Mouse (Mus musculus) MEL (cell line): ENCODE data around the gene Tmem198. TPM values are rescaled to one million over a fixed set of nuclear protein-coding genes. Genes with fewer than 3 reads are reported as not detected.

ENCODE experiments used
- DNase-seq: peaks from one replicate; pipeline ENCODE4 v3.0.0; 2011; ENCODE audit warnings: low read depth, low spot score
- H3K27ac ChIP-seq: 2 replicates; pipeline ENCODE4 v1.5.1; 2012; ENCODE audit warnings: low read depth, mild to moderate bottlenecking, control low read depth, low read length, moderate library complexity; ENCODE audit not compliant: control insufficient read depth
- H3K27me3 ChIP-seq, 2 experiments: fragments of 150-350 bp in 1 of 2; sonication (generic) in 1 of 2; 2 replicates each; pipeline ENCODE4 v1.6.1; 2012; ENCODE audit warnings: low read length in 2 of 2, mild to moderate bottlenecking in 2 of 2, improper control_type of control experiment in 1 of 2, moderate library complexity in 1 of 2; ENCODE audit not compliant: insufficient read depth in 2 of 2, control insufficient read depth in 1 of 2
- H3K36me3 ChIP-seq, 2 experiments: 2 replicates each; pipeline ENCODE4 v1.6.1; 2012 to 2014; ENCODE audit warnings: low read length in 2 of 2, improper control_type of control experiment in 1 of 2, inconsistent platforms in 1 of 2, mild to moderate bottlenecking in 1 of 2; ENCODE audit not compliant: insufficient read depth in 2 of 2, control insufficient read depth in 1 of 2
- H3K4me1 ChIP-seq, 2 experiments: fragments of 150-350 bp in 1 of 2; sonication (generic) in 1 of 2; 2 replicates each; pipeline ENCODE4 v1.6.1; 2012; ENCODE audit warnings: low read length in 2 of 2, improper control_type of control experiment in 1 of 2, mild to moderate bottlenecking in 1 of 2; ENCODE audit not compliant: insufficient read depth in 2 of 2, control insufficient read depth in 1 of 2
- H3K4me3 ChIP-seq, 2 experiments: fragments of 150-350 bp in 1 of 2; sonication (generic) in 1 of 2; 2 replicates each; pipeline ENCODE4 v1.5.1; 2012; ENCODE audit warnings: low read depth in 2 of 2, low read length in 2 of 2, mild to moderate bottlenecking in 2 of 2, moderate library complexity in 2 of 2, control low read depth in 1 of 2, improper control_type of control experiment in 1 of 2; ENCODE audit not compliant: control insufficient read depth in 1 of 2, insufficient read depth in 1 of 2
- H3K79me2 ChIP-seq: 2 replicates; pipeline ENCODE4 v1.6.1; 2012; ENCODE audit warnings: mild to moderate bottlenecking, low read length, moderate library complexity; ENCODE audit not compliant: control insufficient read depth, poor library complexity, insufficient read depth
- H3K9ac ChIP-seq: 2 replicates; pipeline ENCODE4 v1.6.1; 2012; ENCODE audit warnings: low read depth, mild to moderate bottlenecking, control low read depth, low read length, moderate library complexity; ENCODE audit not compliant: control insufficient read depth, poor library complexity, severe bottlenecking
- H3K9me3 ChIP-seq: fragments of 150-350 bp; sonication (generic); replicated peaks from 2 replicates; pipeline ENCODE4 v1.6.1; 2012; ENCODE audit warnings: mild to moderate bottlenecking, low read length, improper control_type of control experiment, moderate library complexity; ENCODE audit not compliant: insufficient read depth
- CTCF ChIP-seq, 3 experiments: IDR thresholded peaks in 2 of 3; conservative IDR thresholded peaks in 1 of 3; 2 replicates each; pipeline ENCODE4 v1.5.1; 2011 to 2012; ENCODE audit warnings: low read length in 3 of 3, low read depth in 2 of 3, mild to moderate bottlenecking in 2 of 3, improper control_type of control experiment in 1 of 3, inconsistent platforms in 1 of 3, mixed read lengths in 1 of 3, moderate library complexity in 1 of 3; ENCODE audit not compliant: control insufficient read depth in 1 of 3, insufficient read depth in 1 of 3, poor library complexity in 1 of 3, severe bottlenecking in 1 of 3
- EP300 ChIP-seq, 2 experiments: IDR thresholded peaks; 2 replicates each; pipeline ENCODE4 v1.6.1; 2011; ENCODE audit warnings: improper control_type of control experiment in 2 of 2, low read length in 2 of 2, low read depth in 1 of 2, mild to moderate bottlenecking in 1 of 2
- ETS1 ChIP-seq: IDR thresholded peaks from 2 replicates; pipeline ENCODE4 v1.6.1; 2012; ENCODE audit warnings: low read depth, mild to moderate bottlenecking, inconsistent platforms, low read length, improper control_type of control experiment, moderate library complexity
- GATA1 ChIP-seq: IDR thresholded peaks from 2 replicates; pipeline ENCODE4 v1.6.1; 2011; ENCODE audit warnings: low read depth, low read length, improper control_type of control experiment
- JUND ChIP-seq: IDR thresholded peaks from 2 replicates; pipeline ENCODE4 v1.6.1; 2011; ENCODE audit warnings: low read depth, mild to moderate bottlenecking, improper control_type of control experiment, low read length
- MAZ ChIP-seq: IDR thresholded peaks from 2 replicates; pipeline ENCODE4 v1.6.1; 2012; ENCODE audit warnings: low read depth, mild to moderate bottlenecking, inconsistent platforms, low read length, improper control_type of control experiment
- MYC ChIP-seq: IDR thresholded peaks from 2 replicates; pipeline ENCODE4 v1.6.1; 2011; ENCODE audit warnings: low read depth, mild to moderate bottlenecking, low read length, improper control_type of control experiment, moderate library complexity
- POLR2A ChIP-seq, 2 experiments: IDR thresholded peaks; 2 replicates each; pipeline ENCODE4 v1.6.1; 2011 to 2012; ENCODE audit warnings: low read length in 2 of 2, mild to moderate bottlenecking in 2 of 2, control low read depth in 1 of 2, improper control_type of control experiment in 1 of 2, low read depth in 1 of 2, moderate library complexity in 1 of 2; ENCODE audit not compliant: control insufficient read depth in 1 of 2, insufficient read depth in 1 of 2, poor library complexity in 1 of 2
- RAD21 ChIP-seq: IDR thresholded peaks from 2 replicates; pipeline ENCODE4 v1.6.1; 2011; ENCODE audit warnings: mild to moderate bottlenecking, low read depth, low read length, improper control_type of control experiment
- RCOR1 ChIP-seq: IDR thresholded peaks from 2 replicates; pipeline ENCODE4 v1.6.1; 2012; ENCODE audit warnings: low read depth, mild to moderate bottlenecking, inconsistent platforms, low read length, improper control_type of control experiment
- SIN3A ChIP-seq: IDR thresholded peaks from 2 replicates; pipeline ENCODE4 v1.6.1; 2012; ENCODE audit warnings: low read length, improper control_type of control experiment, inconsistent platforms
- SMC3 ChIP-seq: IDR thresholded peaks from 2 replicates; pipeline ENCODE4 v1.6.1; 2011; ENCODE audit warnings: low read depth, low read length, improper control_type of control experiment
- TAL1 ChIP-seq: IDR thresholded peaks from 2 replicates; pipeline ENCODE4 v1.6.1; 2012; ENCODE audit warnings: mild to moderate bottlenecking, inconsistent platforms, low read length, moderate library complexity, mixed read lengths
- TBP ChIP-seq: IDR thresholded peaks from 2 replicates; pipeline ENCODE4 v1.8.0; 2011; ENCODE audit warnings: low read depth, low read length, improper control_type of control experiment
- TCF12 ChIP-seq: IDR thresholded peaks from 2 replicates; pipeline ENCODE4 v1.6.1; 2014; ENCODE audit warnings: low read depth, mild to moderate bottlenecking, inconsistent platforms, low read length, improper control_type of control experiment, moderate library complexity
- USF1 ChIP-seq: IDR thresholded peaks from 2 replicates; pipeline ENCODE4 v1.6.1; 2014; ENCODE audit warnings: low read depth, mild to moderate bottlenecking, inconsistent platforms, low read length, improper control_type of control experiment, moderate library complexity
- USF2 ChIP-seq, 2 experiments: IDR thresholded peaks; 2 replicates each; pipeline ENCODE4 v1.6.1; 2011 to 2012; ENCODE audit warnings: improper control_type of control experiment in 2 of 2, low read length in 2 of 2, borderline replicate concordance in 1 of 2, inconsistent platforms in 1 of 2, low read depth in 1 of 2, mild to moderate bottlenecking in 1 of 2; ENCODE audit not compliant: insufficient read depth in 1 of 2
- ZC3H11A ChIP-seq: IDR thresholded peaks from 2 replicates; pipeline ENCODE4 v1.6.1; 2012; ENCODE audit warnings: low read depth, mild to moderate bottlenecking, inconsistent platforms, low read length, improper control_type of control experiment
- ZKSCAN1 ChIP-seq: IDR thresholded peaks from 2 replicates; pipeline ENCODE4 v1.6.1; 2012; ENCODE audit warnings: low read depth, mild to moderate bottlenecking, inconsistent platforms, low read length, improper control_type of control experiment, moderate library complexity
- ZMIZ1 ChIP-seq: IDR thresholded peaks from 2 replicates; pipeline ENCODE4 v1.6.1; 2012; ENCODE audit warnings: low read depth, mild to moderate bottlenecking, inconsistent platforms, low read length, improper control_type of control experiment, moderate library complexity
- polyA plus RNA-seq, 2 experiments: library from polyadenylated mRNA; stranded (reverse) in 1 of 2; unstranded in 1 of 2; fragments of >175 nt in 1 of 2; fragments of >200 nt in 1 of 2; gene quantifications; 2 replicates each; pipeline versions ENCODE4 v1.2.1 to v1.2.4; 2012; ENCODE audit warnings: low replicate concordance in 2 of 2, low read depth in 1 of 2; ENCODE audit not compliant: insufficient read length in 2 of 2, insufficient read depth in 1 of 2, missing spikeins in 1 of 2
- total RNA-seq: library from RNA; depleted of rRNA; stranded (reverse); fragments of 300-350 nt; gene quantifications from 2 replicates; pipeline ENCODE4 v1.2.3, GENCODE M21; 2012

Tmem198 gene
- total and polyA plus RNA-seq, 3 experiments = 0.65 to 1.4 TPM; not detected in 1

- peak overlapping the region; percentile 50 for H3K9ac ChIP-seq
- no peaks in the 10 kb centered on the region; the same call in 1 of the 2 replicates for H3K79me2 ChIP-seq
- H3K27me3 ChIP-seq = no peaks in the 10 kb centered on the region; a peak in 1 of 4 replicates
- peak overlapping the region; percentile 42 to 64 for H3K4me3 ChIP-seq
- H3K27ac ChIP-seq = peak overlapping the region; percentile 85
- H3K4me1 ChIP-seq = peaks cover 23 to 42% of the 10 kb centered on the region in 2 experiments; a peak in 3 of 4 replicates
- H3K9me3 ChIP-seq = no peaks in the 10 kb centered on the region
- peaks cover 0 to 27% of the 10 kb centered on the region in 2 experiments; a peak in 2 of 4 replicates for H3K36me3 ChIP-seq
- TF ChIP-seq EP300 (IDR thresholded peaks at IDR 0.05; ENCODE audit: low read depth in 1 of 2, low read length in 2 of 2) (peak; percentile 22 to 69; a peak in 3 of 4 replicates), USF1 (no peak), GATA1 (peak; percentile 51; the same call in 1 of the 2 replicates), ZKSCAN1 (no peak), MYC (no peak), USF2 (IDR thresholded peaks at IDR 0.05; ENCODE audit: borderline replicate concordance in 1 of 2, insufficient read depth in 1 of 2, low read depth in 1 of 2, low read length in 2 of 2) (no peak), MAZ (peak; percentile 82), ZC3H11A (peak; percentile 66), TAL1 (peak; percentile 85), POLR2A (IDR thresholded peaks at IDR 0.05; ENCODE audit: control insufficient read depth in 1 of 2, insufficient read depth in 1 of 2, low read depth in 1 of 2, low read length in 2 of 2, poor library complexity in 1 of 2) (peak in 1 of 2 experiments; percentile 20; a peak in 1 of 4 replicates), TBP (peak; percentile 38; the same call in 1 of the 2 replicates), RAD21 (peak; percentile 75), ETS1 (peak; percentile 41; the same call in 1 of the 2 replicates), JUND (no peak), TCF12 (peak; percentile 89), SIN3A (0 out of 2 replicates have a peak, but pooled peaks have one; percentile 2), ZMIZ1 (no peak), RCOR1 (0 out of 2 replicates have a peak, but pooled peaks have one; percentile 4), CTCF (IDR thresholded peaks at IDR 0.05 in 2 of 3, conservative IDR thresholded peaks at IDR 0.05 in 1 of 3; ENCODE audit: control insufficient read depth in 1 of 3, insufficient read depth in 1 of 3, low read depth in 2 of 3, low read length in 3 of 3, poor library complexity in 1 of 3, severe bottlenecking in 1 of 3) (peak; percentile 89 to 98 (median 94)), SMC3 (peak; percentile 77)
- DNase-seq = peak; percentile 88
Measured at GRCm38 (mm10) chr1:75445751-75446611, 33.4 kb upstream of the Tmem198 start.
